Mouse (Mus musculus) heart, embryonic 11.5 days (tissue): ENCODE measurements at regions not wholly inside any gene's neighbourhood (a gene's known extent, or its start where the extent isn't known, plus 50 kb on each side); places are given as distances from the start of the nearest gene placed in this dataset.
A peak's percentile ranks its signal among the peaks of the same experiment; 100 is the strongest.

Source experiments
- ATAC-seq: fragments of 200-750 bp; cut with Nextera tagmentation; replicated peaks from 2 replicates; pipeline ENCODE4 v1.8.0; 2017; ENCODE audit warnings: moderate library complexity; ENCODE audit not compliant: insufficient number of reproducible peaks, low FRiP score, low TSS enrichment
- H3K27ac ChIP-seq: fragments of 300-500 bp; sonication (generic); 2 replicates; pipeline ENCODE4 v1.5.1; 2014; ENCODE audit warnings: mild to moderate bottlenecking, low read depth, low read length
- H3K27me3 ChIP-seq: fragments of 300-500 bp; sonication (generic); 2 replicates; pipeline ENCODE4 v1.6.1; 2014; ENCODE audit warnings: mild to moderate bottlenecking, low read length, mixed read lengths; ENCODE audit not compliant: control insufficient read depth, insufficient read depth
- H3K36me3 ChIP-seq: fragments of 300-500 bp; sonication (generic); 2 replicates; pipeline ENCODE4 v1.6.1; 2014; ENCODE audit warnings: mild to moderate bottlenecking, low read length, moderate library complexity, mixed read lengths; ENCODE audit not compliant: control insufficient read depth, insufficient read depth
- H3K4me1 ChIP-seq: fragments of 300-500 bp; sonication (generic); 2 replicates; pipeline ENCODE4 v1.6.1; 2014; ENCODE audit warnings: low read length; ENCODE audit not compliant: control insufficient read depth, insufficient read depth
- H3K4me2 ChIP-seq: fragments of 300-500 bp; sonication (generic); 2 replicates; pipeline ENCODE4 v1.6.1; 2014; ENCODE audit warnings: mild to moderate bottlenecking, moderate library complexity
- H3K4me3 ChIP-seq: fragments of 300-500 bp; sonication (generic); 2 replicates; pipeline ENCODE4 v1.5.1; 2014; ENCODE audit warnings: low read depth, low read length
- H3K9ac ChIP-seq: fragments of 300-500 bp; sonication (generic); 2 replicates; pipeline ENCODE4 v1.6.1; 2014; ENCODE audit warnings: mild to moderate bottlenecking, low read depth, low read length, moderate library complexity
- H3K9me3 ChIP-seq: fragments of 300-500 bp; sonication (generic); replicated peaks from 2 replicates; pipeline ENCODE4 v1.6.1; 2016; ENCODE audit warnings: low read length; ENCODE audit not compliant: control insufficient read depth
- WGBS: fragments of 180-500 bp; shearing (Covaris S2); extraction: QIAGEN DNeasy Blood & Tissue Kit; methylation state at CpG from one replicate; pipeline ENCODE4 v1.1.7; 2014; ENCODE audit not compliant: insufficient replicate concordance; 5-methylcytosine and 5-hydroxymethylcytosine counted together

- H3K4me2 ChIP-seq: peak overlapping the region; percentile 40
- WGBS: 39% methylated on average over 9 of the region's 9 CpGs
- H3K4me3 ChIP-seq: no peak overlapping the region
- no peaks in the 10 kb centered on the region for H3K4me1 ChIP-seq
- H3K9me3 ChIP-seq: no peaks in the 10 kb centered on the region
- peak overlapping the region; percentile 46; the same call in 1 of the 2 replicates for H3K27ac ChIP-seq
- H3K9ac ChIP-seq: no peak overlapping the region
- H3K27me3 ChIP-seq: no peaks in the 10 kb centered on the region
- ATAC-seq: 0 out of 2 replicates have a peak, but pooled peaks have one; percentile 63
- no peaks in the 10 kb centered on the region for H3K36me3 ChIP-seq
Measured at GRCm38 (mm10) chr12:94066444-94067152, 1625.4 kb upstream of the Flrt2 start.

GRCm38 (mm10) chr12:94070940-94071505 is 1621.0 kb upstream of the Flrt2 start:
- no peak for ATAC-seq
- Histone ChIP-seq H3K9ac (no peak overlapping the region), H3K9me3 (no peaks in the 10 kb centered on the region), H3K27me3 (no peaks in the 10 kb centered on the region), H3K27ac (no peak overlapping the region), H3K36me3 (no peaks in the 10 kb centered on the region), H3K4me2 (no peak overlapping the region), H3K4me3 (no peak overlapping the region), H3K4me1 (no peaks in the 10 kb centered on the region)
- WGBS: 75% methylated on average over 2 of the region's 2 CpGs

GRCm38 (mm10) chr12:94105582-94106162 is 1586.4 kb upstream of the Flrt2 start:
- no peak for ATAC-seq
- WGBS: 50% methylated on average over 1 of the region's 1 CpGs

GRCm38 (mm10) chr12:94150143-94150542 is 1541.9 kb upstream of the Flrt2 start:
- no peak overlapping the region for H3K9ac ChIP-seq
- H3K36me3 ChIP-seq: no peaks in the 10 kb centered on the region
- no peak overlapping the region for H3K4me3 ChIP-seq
- ATAC-seq: no peak
- H3K9me3 ChIP-seq: no peaks in the 10 kb centered on the region
- no peak overlapping the region for H3K27ac ChIP-seq
- no peaks in the 10 kb centered on the region for H3K27me3 ChIP-seq
- H3K4me1 ChIP-seq: no peaks in the 10 kb centered on the region; the same call in 1 of the 2 replicates
- 49% methylated on average over 5 of the region's 5 CpGs for WGBS
- no peak overlapping the region for H3K4me2 ChIP-seq

More at GRCm38 (mm10) chr12:94105582-94106162, 1586.4 kb upstream of the Flrt2 start:
- no peak overlapping the region for H3K4me2 ChIP-seq
- H3K9ac ChIP-seq: no peak overlapping the region
- no peak overlapping the region for H3K27ac ChIP-seq
- H3K4me1 ChIP-seq: no peaks in the 10 kb centered on the region
- H3K27me3 ChIP-seq: no peaks in the 10 kb centered on the region
- no peak overlapping the region for H3K4me3 ChIP-seq
- H3K9me3 ChIP-seq: no peaks in the 10 kb centered on the region
- H3K36me3 ChIP-seq: no peaks in the 10 kb centered on the region

- no peak overlapping the region for H3K4me2 ChIP-seq
- no peaks in the 10 kb centered on the region for H3K9me3 ChIP-seq
- H3K27ac ChIP-seq: peak overlapping the region; percentile 64
- no peak overlapping the region for H3K4me3 ChIP-seq
- H3K27me3 ChIP-seq: no peaks in the 10 kb centered on the region
- H3K4me1 ChIP-seq: 0 out of 2 replicates have a peak, but pooled peaks cover 2% of the 10 kb centered on the region
- ATAC-seq: 0 out of 2 replicates have a peak, but pooled peaks have one; percentile 10
- WGBS: 69% methylated on average over 12 of the region's 12 CpGs
- no peak overlapping the region for H3K9ac ChIP-seq
- H3K36me3 ChIP-seq: no peaks in the 10 kb centered on the region
Measured at GRCm38 (mm10) chr12:94155110-94155858, 1536.7 kb upstream of the Flrt2 start.

GRCm38 (mm10) chr12:94182358-94182757 is 1509.7 kb upstream of the Flrt2 start:
- Histone ChIP-seq H3K27me3 (no peaks in the 10 kb centered on the region), H3K36me3 (no peaks in the 10 kb centered on the region), H3K27ac (no peak overlapping the region), H3K9me3 (no peaks in the 10 kb centered on the region), H3K9ac (no peak overlapping the region), H3K4me3 (no peak overlapping the region), H3K4me1 (no peaks in the 10 kb centered on the region), H3K4me2 (no peak overlapping the region)
- WGBS: 44% methylated on average over 1 of the region's 1 CpGs
- no peak for ATAC-seq

GRCm38 (mm10) chr12:94190620-94191081 is 1501.4 kb upstream of the Flrt2 start:
- 69% methylated on average over 4 of the region's 4 CpGs for WGBS
- Histone ChIP-seq H3K4me2 (no peak overlapping the region), H3K27ac (no peak overlapping the region), H3K36me3 (no peaks in the 10 kb centered on the region), H3K9ac (no peak overlapping the region), H3K4me3 (no peak overlapping the region), H3K4me1 (no peaks in the 10 kb centered on the region), H3K27me3 (no peaks in the 10 kb centered on the region), H3K9me3 (no peaks in the 10 kb centered on the region)
- 0 out of 2 replicates have a peak, but pooled peaks have one; percentile 31 for ATAC-seq

- no peak overlapping the region for H3K27ac ChIP-seq
- no peaks in the 10 kb centered on the region for H3K27me3 ChIP-seq
- no peak overlapping the region for H3K9ac ChIP-seq
- H3K4me1 ChIP-seq: no peaks in the 10 kb centered on the region
- no peaks in the 10 kb centered on the region for H3K9me3 ChIP-seq
- H3K4me3 ChIP-seq: no peak overlapping the region
- no peak for ATAC-seq
- no peaks in the 10 kb centered on the region for H3K36me3 ChIP-seq
- H3K4me2 ChIP-seq: no peak overlapping the region
- WGBS: 43% methylated on average over 4 of the region's 4 CpGs
Measured at GRCm38 (mm10) chr12:94217906-94218305, 1474.1 kb upstream of the Flrt2 start.
